Mouse (Mus musculus) stomach, embryonic 16.5 days (tissue): ENCODE data around the gene Spata13. TPM values are rescaled to one million over a fixed set of nuclear protein-coding genes. Genes with fewer than 3 reads are reported as not detected.

ENCODE experiments used
- ATAC-seq: fragments of 200-750 bp; cut with Nextera tagmentation; 2 replicates; pipeline ENCODE4 v1.8.0; 2017; ENCODE audit warnings: moderate number of reproducible peaks, moderate TSS enrichment; ENCODE audit not compliant: insufficient read depth, low FRiP score
- H3K27ac ChIP-seq: fragments of 300-500 bp; sonication (generic); 2 replicates; pipeline ENCODE4 v1.5.1; 2014; ENCODE audit warnings: low read length
- H3K27me3 ChIP-seq: fragments of 300-500 bp; sonication (generic); 2 replicates; pipeline ENCODE4 v1.6.1; 2014; ENCODE audit warnings: low read length, control low read depth, mixed read lengths; ENCODE audit not compliant: control insufficient read depth, insufficient read depth
- H3K36me3 ChIP-seq: fragments of 300-500 bp; sonication (generic); 2 replicates; pipeline ENCODE4 v1.6.1; 2014; ENCODE audit warnings: low read length; ENCODE audit not compliant: control insufficient read depth, insufficient read depth
- H3K4me1 ChIP-seq: fragments of 300-500 bp; sonication (generic); 2 replicates; pipeline ENCODE4 v1.6.1; 2014; ENCODE audit warnings: low read length, control low read depth, mixed read lengths; ENCODE audit not compliant: control insufficient read depth, insufficient read depth
- H3K4me2 ChIP-seq: fragments of 300-500 bp; sonication (generic); 2 replicates; pipeline ENCODE4 v1.6.1; 2014; ENCODE audit warnings: low read depth, low read length, mixed read lengths
- H3K4me3 ChIP-seq: fragments of 300-500 bp; sonication (generic); replicated peaks from 2 replicates; pipeline ENCODE4 v1.5.1; 2014; ENCODE audit warnings: mild to moderate bottlenecking, low read length
- H3K9ac ChIP-seq: fragments of 300-500 bp; sonication (generic); 2 replicates; pipeline ENCODE4 v1.6.1; 2014; ENCODE audit warnings: low read length
- H3K9me3 ChIP-seq: fragments of 300-500 bp; sonication (generic); replicated peaks from 2 replicates; pipeline ENCODE4 v1.6.1; 2016; ENCODE audit warnings: low read length, control low read depth; ENCODE audit not compliant: control insufficient read depth
- WGBS: fragments of 180-500 bp; shearing (Covaris S2); extraction: QIAGEN DNeasy Blood & Tissue Kit; methylation state at CpG from one replicate; pipeline ENCODE4 v1.1.7; 2014; 5-methylcytosine and 5-hydroxymethylcytosine counted together
- polyA plus RNA-seq: library from polyadenylated mRNA; unstranded; fragments of >200 nt; fragmentation: Nextera tagmentation; extraction: Ambion mirVana; gene quantifications from 2 replicates; pipeline ENCODE4 v1.2.1, GENCODE M21; 2015

Gene Spata13
- polyA plus RNA-seq, 1 experiment from 2014 or later, result 23.2 TPM

- ATAC-seq, result no peak
- peak overlapping the region; percentile 59 for H3K9ac ChIP-seq
- WGBS, result 8% methylated on average over 16 of the region's 16 CpGs
Observed at GRCm38 (mm10) chr14:60732787-60733186, 99.0 kb downstream of the Spata13 start.

GRCm38 (mm10) chr14:60733706-60734105 lies 99.9 kb downstream of the Spata13 start:
- Histone ChIP-seq H3K27me3 (no peaks in the 10 kb centered on the region), H3K27ac (peak overlapping the region; percentile 65), H3K9me3 (no peaks in the 10 kb centered on the region), H3K36me3 (no peaks in the 10 kb centered on the region), H3K4me1 (peaks cover 44% of the 10 kb centered on the region), H3K4me3 (peak overlapping the region; percentile 31), H3K9ac (peak overlapping the region; percentile 11; the same call in 1 of the 2 replicates), H3K4me2 (peak overlapping the region; percentile 49; the same call in 1 of the 2 replicates)
- no peak for ATAC-seq
- 49% methylated on average over 4 of the region's 4 CpGs for WGBS

More at GRCm38 (mm10) chr14:60732787-60733186, 99.0 kb downstream of the Spata13 start:
- Histone ChIP-seq H3K27ac (peak overlapping the region; percentile 65), H3K9me3 (no peaks in the 10 kb centered on the region), H3K4me2 (peak overlapping the region; percentile 49), H3K27me3 (no peaks in the 10 kb centered on the region), H3K4me1 (peaks cover 38% of the 10 kb centered on the region), H3K4me3 (peak overlapping the region; percentile 31), H3K36me3 (no peaks in the 10 kb centered on the region)

- no peak overlapping the region for H3K4me2 ChIP-seq
- no peak overlapping the region for H3K9ac ChIP-seq
- H3K27ac ChIP-seq, result no peak overlapping the region
- WGBS, result 64% methylated on average over 5 of the region's 5 CpGs
- no peaks in the 10 kb centered on the region for H3K27me3 ChIP-seq
- H3K9me3 ChIP-seq, result no peaks in the 10 kb centered on the region
- H3K4me1 ChIP-seq, result peaks cover 51% of the 10 kb centered on the region
- ATAC-seq, result no peak
- H3K4me3 ChIP-seq, result no peak overlapping the region
- no peaks in the 10 kb centered on the region for H3K36me3 ChIP-seq
Observed at GRCm38 (mm10) chr14:60735206-60735605, 101.4 kb downstream of the Spata13 start.

- 54% methylated on average over 13 of the region's 13 CpGs for WGBS
- peak overlapping the region; percentile 60 for H3K27ac ChIP-seq
- no peak overlapping the region for H3K4me3 ChIP-seq
- no peaks in the 10 kb centered on the region for H3K9me3 ChIP-seq
- H3K4me2 ChIP-seq, result 0 out of 2 replicates have a peak overlapping the region, but pooled peaks have one; percentile 1
- 0 out of 2 replicates have a peak overlapping the region, but pooled peaks have one; percentile 2 for H3K9ac ChIP-seq
- ATAC-seq, result no peak
- no peaks in the 10 kb centered on the region for H3K27me3 ChIP-seq
- no peaks in the 10 kb centered on the region for H3K36me3 ChIP-seq
- peaks cover 59% of the 10 kb centered on the region for H3K4me1 ChIP-seq
Observed at GRCm38 (mm10) chr14:60735848-60736547, 102.2 kb downstream of the Spata13 start.

GRCm38 (mm10) chr14:60736591-60737192 lies 102.9 kb downstream of the Spata13 start:
- peak; percentile 51 for ATAC-seq

GRCm38 (mm10) chr14:60737202-60737611 lies 103.4 kb downstream of the Spata13 start:
- H3K4me2 ChIP-seq, result 0 out of 2 replicates have a peak overlapping the region, but pooled peaks have one; percentile 1
- H3K36me3 ChIP-seq, result no peaks in the 10 kb centered on the region
- peak overlapping the region; percentile 59 for H3K27ac ChIP-seq
- WGBS, result 29% methylated on average over 7 of the region's 7 CpGs
- H3K27me3 ChIP-seq, result no peaks in the 10 kb centered on the region
- peaks cover 63% of the 10 kb centered on the region for H3K4me1 ChIP-seq
- no peak for ATAC-seq
- H3K9me3 ChIP-seq, result no peaks in the 10 kb centered on the region
- no peak overlapping the region for H3K4me3 ChIP-seq
- no peak overlapping the region for H3K9ac ChIP-seq

More at GRCm38 (mm10) chr14:60736591-60737192, 102.9 kb downstream of the Spata13 start:
- Histone ChIP-seq H3K36me3 (no peaks in the 10 kb centered on the region), H3K4me2 (peak overlapping the region; percentile 1; the same call in 1 of the 2 replicates), H3K4me3 (no peak overlapping the region), H3K27ac (peak overlapping the region; percentile 60), H3K27me3 (no peaks in the 10 kb centered on the region), H3K9ac (0 out of 2 replicates have a peak overlapping the region, but pooled peaks have one; percentile 2), H3K4me1 (peaks cover 61% of the 10 kb centered on the region), H3K9me3 (no peaks in the 10 kb centered on the region)
- WGBS, result 6% methylated on average over 4 of the region's 4 CpGs

- Histone ChIP-seq H3K9me3 (no peaks in the 10 kb centered on the region), H3K27ac (peak overlapping the region; percentile 75), H3K4me1 (peaks cover 55% of the 10 kb centered on the region), H3K36me3 (no peaks in the 10 kb centered on the region), H3K9ac (peak overlapping the region; percentile 38; the same call in 1 of the 2 replicates), H3K27me3 (no peaks in the 10 kb centered on the region), H3K4me2 (0 out of 2 replicates have a peak overlapping the region, but pooled peaks have one; percentile 14), H3K4me3 (no peak overlapping the region)
- ATAC-seq, result no peak
- 51% methylated on average over 10 of the region's 10 CpGs for WGBS
Observed at GRCm38 (mm10) chr14:60738434-60738938, 104.7 kb downstream of the Spata13 start.

GRCm38 (mm10) chr14:60739155-60739554 lies 105.4 kb downstream of the Spata13 start:
- H3K4me3 ChIP-seq, result no peak overlapping the region
- H3K27ac ChIP-seq, result no peak overlapping the region; the same call in 1 of the 2 replicates
- H3K4me2 ChIP-seq, result no peak overlapping the region
- H3K36me3 ChIP-seq, result no peaks in the 10 kb centered on the region
- WGBS, result 20% methylated on average over 5 of the region's 9 CpGs
- H3K4me1 ChIP-seq, result peaks cover 50% of the 10 kb centered on the region
- H3K9ac ChIP-seq, result no peak overlapping the region
- H3K27me3 ChIP-seq, result no peaks in the 10 kb centered on the region
- ATAC-seq, result no peak
- no peaks in the 10 kb centered on the region for H3K9me3 ChIP-seq

- Histone ChIP-seq H3K4me3 (no peak overlapping the region), H3K27me3 (no peaks in the 10 kb centered on the region), H3K27ac (0 out of 2 replicates have a peak overlapping the region, but pooled peaks have one; percentile 10), H3K9me3 (no peaks in the 10 kb centered on the region), H3K36me3 (no peaks in the 10 kb centered on the region), H3K4me1 (peaks cover 50% of the 10 kb centered on the region), H3K9ac (no peak overlapping the region), H3K4me2 (no peak overlapping the region)
- no peak for ATAC-seq
- WGBS, result 69% methylated on average over 12 of the region's 12 CpGs
Observed at GRCm38 (mm10) chr14:60739616-60740015, 105.8 kb downstream of the Spata13 start.
